Comparison of ENCODE assay signal across 10 mouse cellular contexts in the genomic region with DNA sequence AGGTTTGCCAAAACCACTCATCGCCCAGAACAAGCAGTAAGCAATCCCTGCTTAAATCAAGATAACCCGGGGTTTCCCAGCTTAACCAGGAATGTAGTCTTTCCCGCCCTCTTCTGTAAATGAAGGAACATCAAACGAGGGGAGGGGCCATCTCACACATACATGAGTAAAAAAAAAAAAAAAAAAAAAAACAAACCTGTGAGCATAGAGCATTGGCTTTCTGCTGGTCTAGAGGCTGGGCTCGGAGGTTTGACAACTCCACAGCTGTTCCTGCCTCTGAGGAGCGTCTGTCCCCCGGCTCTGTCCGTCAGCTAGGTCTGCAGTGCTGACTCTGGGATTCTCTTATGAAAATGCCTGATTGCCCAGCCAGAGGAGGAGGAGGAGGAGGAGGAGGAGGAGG. TPM values are rescaled to one million over a fixed set of nuclear protein-coding genes. Genes with fewer than 3 reads are reported as not detected.
DNase-seq lines count a peak whose midpoint lies in the region; ATAC-seq and TF ChIP-seq lines count a peak whose summit lies in the region.
"Had no signal": no experiment of that assay in that cellular context is flagged by ENCODE, and none has a peak within 500 bp of the region (broad histone marks: within the 10 kb centered on the region; RNA-seq: fewer than 3 reads in every experiment).

No protein-coding gene starts in this region.

- DNase-seq in embryo, embryonic 10 days (ENCODE audit: low spot score): peak; percentile 20
- no peak for DNase-seq in embryo, embryonic 9.5 days (ENCODE audit: extremely low spot score)
- DNase-seq in left cerebral cortex, adult 2 months (ENCODE audit: extremely low spot score in 1 of 2, low spot score in 2 of 2): no peak
- DNase-seq in left cerebral cortex, adult 18-20 months (ENCODE audit: low spot score in 2 of 2): no peak
- no peak for DNase-seq in limb, embryonic 14.5 days (ENCODE audit: low spot score)
- no peak for DNase-seq in layer of hippocampus, adult 9-11 months
- DNase-seq in urinary bladder, postnatal 14 days (ENCODE audit: low spot score): no peak
- DNase-seq: gastrocnemius, postnatal 14 days had no signal

- H3K4me2 ChIP-seq in limb, embryonic 14.5 days (replicated peaks; ENCODE audit: low read depth, low read length, severe bottlenecking): peak overlapping the region; percentile 50
- H3K4me2 ChIP-seq: liver, embryonic 12.5 days had no signal

- H3K36me3 ChIP-seq in limb, embryonic 14.5 days (ENCODE audit: control insufficient read depth, insufficient read depth, low read length): no peaks in the 10 kb centered on the region; the same call in 1 of the 2 replicates
- no peaks in the 10 kb centered on the region for H3K36me3 ChIP-seq in small intestine, adult 2 months (ENCODE audit: control insufficient read depth, insufficient read depth, low read length)
- H3K36me3 ChIP-seq: liver, embryonic 12.5 days had no signal

- no peak overlapping the region for H3K9ac ChIP-seq in limb, embryonic 14.5 days (ENCODE audit: low read depth, low read length, severe bottlenecking)
- H3K9ac ChIP-seq: liver, embryonic 12.5 days had no signal

- no peak for TF ChIP-seq POLR2A in limb, embryonic 14.5 days (IDR thresholded peaks at IDR 0.05; ENCODE audit: borderline replicate concordance, extremely low read depth, insufficient read depth, insufficient read length)
- no peak for TF ChIP-seq POLR2A in small intestine, adult 2 months (IDR thresholded peaks at IDR 0.05; ENCODE audit: low read depth, low read length)

- H3K4me3 ChIP-seq in left cerebral cortex, adult 2 months: peak overlapping the region; percentile 43; the same call in 1 of the 2 replicates
- 0 out of 2 replicates have a peak overlapping the region, but pooled peaks have one; percentile 35 for H3K4me3 ChIP-seq in limb, embryonic 14.5 days (replicated peaks; ENCODE audit: low read length)
- peak overlapping the region; percentile 20; the same call in 1 of the 2 replicates for H3K4me3 ChIP-seq in small intestine, adult 2 months (ENCODE audit: low read depth, low read length)
- H3K4me3 ChIP-seq: liver, embryonic 12.5 days had no signal

- intact Hi-C loops in left cerebral cortex, adult 2 months (cut with DNase I): no loop called here

- TF ChIP-seq CTCF in left cerebral cortex, adult 2 months (IDR thresholded peaks at IDR 0.05): no peak
- TF ChIP-seq CTCF in small intestine, adult 2 months (IDR thresholded peaks at IDR 0.05; ENCODE audit: extremely low read depth, insufficient read length, insufficient replicate concordance, low read depth, low read length): no peak

- H3K27me3 ChIP-seq in limb, embryonic 14.5 days (ENCODE audit: control insufficient read depth, insufficient read depth, low read length): no peaks in the 10 kb centered on the region
- H3K27me3 ChIP-seq in small intestine, adult 2 months (ENCODE audit: control insufficient read depth, insufficient read depth, low read length): peaks cover 11% of the 10 kb centered on the region; the same call in 1 of the 2 replicates

- 5% methylated on average over 8 of the region's 8 CpGs for WGBS in limb, embryonic 14.5 days
- 13% methylated on average over 8 of the region's 8 CpGs for WGBS in small intestine, adult 2 months

- H3K4me1 ChIP-seq in limb, embryonic 14.5 days (ENCODE audit: control insufficient read depth, insufficient read depth, low read length): peaks cover 28% of the 10 kb centered on the region
- peaks cover 8% of the 10 kb centered on the region; the same call in 1 of the 2 replicates for H3K4me1 ChIP-seq in small intestine, adult 2 months (ENCODE audit: control insufficient read depth, insufficient read depth, insufficient read length, low read length)
- H3K4me1 ChIP-seq: liver, embryonic 12.5 days had no signal

- H3K27ac ChIP-seq in left cerebral cortex, adult 2 months: no peak overlapping the region
- no peak overlapping the region for H3K27ac ChIP-seq in limb, embryonic 14.5 days (replicated peaks; ENCODE audit: low read depth, low read length)
- no peak overlapping the region for H3K27ac ChIP-seq in small intestine, adult 2 months (ENCODE audit: insufficient read depth, low read depth, low read length)
- H3K27ac ChIP-seq: liver, embryonic 12.5 days had no signal

- H3K9me3 ChIP-seq in limb, embryonic 14.5 days (ENCODE audit: control insufficient read depth, low read length): no peaks in the 10 kb centered on the region
- H3K9me3 ChIP-seq: liver, embryonic 12.5 days had no signal

- ATAC-seq in limb, embryonic 14.5 days (ENCODE audit: low FRiP score, low read depth): no peak
- ATAC-seq: liver, embryonic 12.5 days had no signal

RNA-seq across cellular contexts. Expression of a gene that starts 2.7 kb away (rescaled TPM):
- total RNA-seq in left cerebral cortex, adult 2 months (2021): 10 to 100 TPM; 15.9 TPM
- total RNA-seq in left cerebral cortex, adult 18-20 months (2021): 10 to 100 TPM; 12.3 to 18.2 TPM
- 12.6 and 16.4 TPM in 2 replicates for polyA plus RNA-seq in limb, embryonic 14.5 days (2012; rRNA removed)
- polyA plus RNA-seq in limb, embryonic 14.5 days (2014; fragmentation: Nextera tagmentation; extraction: Ambion mirVana): 20.1 and 23.9 TPM in 2 replicates
- polyA plus RNA-seq in small intestine, adult 2 months (2012; rRNA removed): 0.62 and 0.66 TPM in 2 replicates

RNA-seq across cellular contexts. Expression of a gene that starts 30.1 kb away (rescaled TPM):
- 1 to 10 TPM; 1.1 to 1.3 TPM for total RNA-seq in left cerebral cortex, adult 2 months (2021)
- 1 to 10 TPM in 1 of 2 experiments, under 1 TPM in 1; 0.86 to 1.3 TPM for total RNA-seq in left cerebral cortex, adult 18-20 months (2021)
- polyA plus RNA-seq in limb, embryonic 14.5 days (2012; rRNA removed): 3.9 TPM in 2 replicates
- polyA plus RNA-seq in limb, embryonic 14.5 days (2014; fragmentation: Nextera tagmentation; extraction: Ambion mirVana): 2.3 and 2.8 TPM in 2 replicates
- 0.70 and 1.4 TPM in 2 replicates for polyA plus RNA-seq in small intestine, adult 2 months (2012; rRNA removed)
